ENCODE assay signal across 8 mouse cellular contexts in the genomic region with DNA sequence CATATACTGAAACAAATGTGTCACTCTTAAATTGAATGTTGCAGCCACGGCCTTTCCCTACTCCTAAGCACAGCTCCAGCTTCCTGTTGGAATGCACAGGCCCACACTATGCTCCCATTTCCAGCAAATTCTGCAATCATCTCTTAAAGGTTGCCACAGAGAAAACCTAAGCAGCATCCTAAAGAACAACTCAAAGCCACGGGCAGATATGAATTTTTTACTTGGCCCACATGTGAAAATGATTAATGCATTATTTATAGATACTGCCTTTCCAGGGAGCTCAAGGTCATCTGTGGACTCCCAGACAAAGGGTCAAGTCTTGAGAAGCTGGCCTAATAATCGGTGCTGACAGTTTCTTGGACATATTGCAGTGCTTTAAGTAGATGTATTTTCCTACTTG.
DNase-seq lines count a peak whose midpoint lies in the region; ATAC-seq and TF ChIP-seq lines count a peak whose summit lies in the region.

No protein-coding gene starts in this region.

- TF ChIP-seq EP300 in lung, postnatal 0 days (IDR thresholded peaks at IDR 0.05) = no peak

- TF ChIP-seq CTCF in lung, postnatal 0 days (IDR thresholded peaks at IDR 0.05) = no peak

- H3K9me3 ChIP-seq in lung, postnatal 0 days (ENCODE audit: low read length) = no peaks in the 10 kb centered on the region

- no peak overlapping the region for H3K27ac ChIP-seq in lung, postnatal 0 days (ENCODE audit: low read length)

- no peaks in the 10 kb centered on the region for H3K36me3 ChIP-seq in lung, postnatal 0 days (ENCODE audit: insufficient read depth, low read length)

- H3K9ac ChIP-seq in lung, postnatal 0 days (replicated peaks; ENCODE audit: low read depth) = no peak overlapping the region

- peak; percentile 38 for ATAC-seq in frontal cortex, adult (ENCODE audit: low TSS enrichment)
- no peak for ATAC-seq in lung, postnatal 0 days
- ATAC-seq in activated CD4-positive, CD25-positive, alpha-beta regulatory T cell, adult 4 months = no peak

- 27% methylated on average over 3 of the region's 3 CpGs for WGBS in lung, postnatal 0 days

- no peak overlapping the region for H3K4me2 ChIP-seq in lung, postnatal 0 days (replicated peaks; ENCODE audit: low read depth, low read length)

- no peak for DNase-seq in frontal cortex, postnatal 36 days (ENCODE audit: low spot score in 2 of 2)
- peak; percentile 19 for DNase-seq in lung, postnatal 0 days (ENCODE audit: low spot score)
- DNase-seq in lung, postnatal 4 days = no peak
- DNase-seq in kidney, postnatal 14 days = peak; percentile 14
- DNase-seq in ovary, postnatal 36 days (ENCODE audit: low spot score) = no peak
- DNase-seq in layer of hippocampus, adult 11-12 months (ENCODE audit: low spot score) = no peak

- H3K4me1 ChIP-seq in lung, postnatal 0 days (ENCODE audit: insufficient read depth, low read depth, low read length) = no peaks in the 10 kb centered on the region

- H3K27me3 ChIP-seq in lung, postnatal 0 days (replicated peaks; ENCODE audit: insufficient read depth, low read length) = no peaks in the 10 kb centered on the region

- no peak overlapping the region for H3K4me3 ChIP-seq in lung, postnatal 0 days (ENCODE audit: low read depth, low read length)

Comparison
In these comparisons a context has a peak if more than half of its experiments do, and no peak if none do; other contexts are left out.
1. DNase-seq: peak in lung, postnatal 0 days (single experiment) and kidney, postnatal 14 days (single experiment); none in frontal cortex, postnatal 36 days (0 of 2), lung, postnatal 4 days (0 of 2), ovary, postnatal 36 days (single experiment) and layer of hippocampus, adult 11-12 months (single experiment).